ENCODE assay signal across 13 mouse cellular contexts in the genomic region with DNA sequence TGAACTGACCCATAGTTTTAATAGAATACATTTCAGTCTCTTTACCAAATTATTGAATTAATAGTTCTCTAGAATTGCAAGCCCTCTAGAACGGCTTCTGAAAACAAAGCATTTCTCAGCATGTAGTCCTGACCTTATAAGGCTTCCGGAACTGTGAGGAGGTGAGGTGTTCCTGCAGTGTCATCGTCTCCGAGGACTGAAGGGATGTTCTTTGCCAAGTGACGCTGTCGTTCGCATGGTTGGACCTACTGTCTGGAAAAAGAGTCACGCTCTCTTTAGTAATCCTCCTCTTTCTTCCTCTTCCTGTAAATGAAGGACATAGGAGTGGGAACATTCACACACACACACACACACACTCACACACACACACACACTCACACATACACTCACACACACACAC. TPM values are rescaled to one million over a fixed set of nuclear protein-coding genes. Genes with fewer than 3 reads are reported as not detected.
DNase-seq lines count a peak whose midpoint lies in the region; ATAC-seq lines count a peak whose summit lies in the region.
"Had no signal": no experiment of that assay in that cellular context is flagged by ENCODE, and none has a peak within 500 bp of the region (broad histone marks: within the 10 kb centered on the region; RNA-seq: fewer than 3 reads in every experiment).

No protein-coding gene starts in this region.

- peaks cover 3 to 7% of the 10 kb centered on the region in 2 experiments; a peak in 3 of 4 replicates for H3K4me1 ChIP-seq in heart, embryonic 14.5 days (ENCODE audit: control insufficient read depth in 2 of 2, insufficient read depth in 2 of 2, low read length in 2 of 2)
- H3K4me1 ChIP-seq: embryonic facial prominence, embryonic 12.5 days; forebrain, embryonic 13.5 days; lung, embryonic 15.5 days; neural tube, embryonic 12.5 days; stomach, embryonic 15.5 days had no signal

- H3K36me3 ChIP-seq in heart, embryonic 14.5 days (ENCODE audit: control insufficient read depth, insufficient read depth, low read length) = no peaks in the 10 kb centered on the region
- H3K36me3 ChIP-seq: embryonic facial prominence, embryonic 12.5 days; limb, embryonic 13.5 days; lung, embryonic 15.5 days; neural tube, embryonic 12.5 days; stomach, embryonic 15.5 days had no signal

- DNase-seq in frontal cortex, adult 2 months (ENCODE audit: extremely low spot score in 1 of 2, low spot score in 1 of 2) = no peak
- DNase-seq in 3134 (ENCODE audit: extremely low read depth, insufficient read length, low spot score) = peak; percentile 14
- peak; percentile 32 for DNase-seq in adrenal gland, postnatal 14 days
- DNase-seq in frontal cortex, postnatal 25 days (ENCODE audit: low spot score in 2 of 2) = no peak
- DNase-seq in spleen, postnatal 4 days (ENCODE audit: low spot score in 2 of 2) = no peak

- H3K4me2 ChIP-seq in heart, embryonic 14.5 days (ENCODE audit: low read length) = peak overlapping the region; percentile 27
- H3K4me2 ChIP-seq: embryonic facial prominence, embryonic 12.5 days; forebrain, embryonic 13.5 days; limb, embryonic 13.5 days; lung, embryonic 15.5 days; neural tube, embryonic 12.5 days; stomach, embryonic 15.5 days had no signal

- no peak overlapping the region for H3K9ac ChIP-seq in heart, embryonic 14.5 days (ENCODE audit: low read length)
- H3K9ac ChIP-seq: embryonic facial prominence, embryonic 12.5 days; forebrain, embryonic 13.5 days; limb, embryonic 13.5 days; lung, embryonic 15.5 days; neural tube, embryonic 12.5 days; stomach, embryonic 15.5 days had no signal

- H3K27ac ChIP-seq in heart, embryonic 14.5 days (replicated peaks in 1 of 2; ENCODE audit: control insufficient read depth in 1 of 2, insufficient read depth in 1 of 2, low read depth in 2 of 2, low read length in 2 of 2) = no peak overlapping the region
- H3K27ac ChIP-seq: embryonic facial prominence, embryonic 12.5 days; forebrain, embryonic 13.5 days; limb, embryonic 13.5 days; lung, embryonic 15.5 days; neural tube, embryonic 12.5 days; stomach, embryonic 15.5 days had no signal

- peak; percentile 79 for ATAC-seq in frontal cortex, adult (ENCODE audit: low TSS enrichment)
- no peak for ATAC-seq in heart, embryonic 14.5 days (ENCODE audit: insufficient number of reproducible peaks, insufficient read depth, low FRiP score, low read depth)
- ATAC-seq: forebrain, embryonic 13.5 days had no signal

- H3K9me3 ChIP-seq in heart, embryonic 14.5 days (ENCODE audit: control insufficient read depth, low read length) = no peaks in the 10 kb centered on the region
- H3K9me3 ChIP-seq: embryonic facial prominence, embryonic 12.5 days; forebrain, embryonic 13.5 days; limb, embryonic 13.5 days; lung, embryonic 15.5 days; neural tube, embryonic 12.5 days; stomach, embryonic 15.5 days had no signal

- H3K4me3 ChIP-seq in heart, embryonic 14.5 days (ENCODE audit: control insufficient read depth in 1 of 2, insufficient read depth in 1 of 2, low read depth in 1 of 2, low read length in 2 of 2) = no peak overlapping the region
- H3K4me3 ChIP-seq: embryonic facial prominence, embryonic 12.5 days; forebrain, embryonic 13.5 days; limb, embryonic 13.5 days; lung, embryonic 15.5 days; neural tube, embryonic 12.5 days; stomach, embryonic 15.5 days had no signal

- no peaks in the 10 kb centered on the region for H3K27me3 ChIP-seq in heart, embryonic 14.5 days (ENCODE audit: control insufficient read depth, insufficient read depth, low read length)
- H3K27me3 ChIP-seq: embryonic facial prominence, embryonic 12.5 days; forebrain, embryonic 13.5 days; limb, embryonic 13.5 days; lung, embryonic 15.5 days; neural tube, embryonic 12.5 days; stomach, embryonic 15.5 days had no signal

- 49% methylated on average over 8 of the region's 8 CpGs for WGBS in heart, embryonic 14.5 days

RNA-seq across cellular contexts. Expression of gene Cblb, which starts 45.6 kb away (rescaled TPM):
- 9.0 and 9.4 TPM in 2 replicates for polyA plus RNA-seq in frontal cortex, adult 2 months (2012; rRNA removed)
- total RNA-seq in adrenal gland, postnatal 14 days (2021) = 32.5 and 41.5 TPM in 2 replicates
- polyA plus RNA-seq in heart, embryonic 14.5 days (2014; fragmentation: Nextera tagmentation; extraction: Ambion mirVana) = 13.3 and 14.0 TPM in 2 replicates

Comparison
In these comparisons a context has a peak if more than half of its experiments do, and no peak if none do; other contexts are left out.
1. DNase-seq: peak in 3134 (single experiment) and adrenal gland, postnatal 14 days (single experiment); none in frontal cortex, adult 2 months (0 of 2), frontal cortex, postnatal 25 days (0 of 2) and spleen, postnatal 4 days (0 of 2).